Mouse (Mus musculus): ENCODE results near the gene 4933416C03Rik.

The 4933416C03Rik gene

DNA sequence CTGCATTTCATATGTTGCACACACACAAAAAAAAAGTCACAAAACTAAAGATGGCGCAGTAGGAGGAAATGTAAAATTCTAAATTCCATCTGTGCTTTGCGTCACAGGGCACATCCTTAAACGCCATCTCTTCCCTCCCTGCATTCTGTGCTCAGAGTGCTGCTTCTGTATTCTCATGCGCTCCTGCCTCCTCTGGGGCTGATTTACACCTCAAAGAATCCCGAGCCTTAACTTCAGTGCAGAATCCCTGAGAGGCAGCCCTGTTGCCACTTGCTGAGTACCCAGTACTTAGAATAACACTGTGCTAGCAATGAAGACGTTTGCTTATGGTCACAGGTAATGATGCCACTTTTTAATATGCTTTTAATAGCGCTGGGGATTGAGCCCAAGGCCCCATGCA, 34.3 kb downstream of the 4933416C03Rik start:
- DNase-seq (ENCODE audit: low spot score in 2 of 2): no peak

DNA sequence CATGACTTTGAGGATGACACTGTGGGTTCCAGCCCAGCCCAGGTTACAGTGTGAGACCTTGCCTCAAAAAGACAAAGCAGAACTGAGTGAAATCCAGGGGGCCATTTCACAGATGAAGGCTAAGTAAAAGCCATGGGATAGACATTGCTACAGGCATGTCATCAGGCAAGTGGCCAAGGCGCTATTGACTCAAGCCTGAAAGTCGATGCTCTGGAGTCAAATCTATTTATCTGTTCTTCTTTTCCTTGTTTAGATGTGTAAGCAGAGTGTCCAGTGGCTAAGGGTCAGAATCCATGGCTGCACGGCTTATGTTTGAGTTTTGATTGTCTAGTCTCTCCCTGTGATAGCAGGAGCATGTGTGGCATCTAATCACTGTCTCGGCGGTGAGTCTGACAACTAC, 35.1 kb downstream of the 4933416C03Rik start:
- DNase-seq (ENCODE audit: low spot score in 2 of 2): no peak

DNA sequence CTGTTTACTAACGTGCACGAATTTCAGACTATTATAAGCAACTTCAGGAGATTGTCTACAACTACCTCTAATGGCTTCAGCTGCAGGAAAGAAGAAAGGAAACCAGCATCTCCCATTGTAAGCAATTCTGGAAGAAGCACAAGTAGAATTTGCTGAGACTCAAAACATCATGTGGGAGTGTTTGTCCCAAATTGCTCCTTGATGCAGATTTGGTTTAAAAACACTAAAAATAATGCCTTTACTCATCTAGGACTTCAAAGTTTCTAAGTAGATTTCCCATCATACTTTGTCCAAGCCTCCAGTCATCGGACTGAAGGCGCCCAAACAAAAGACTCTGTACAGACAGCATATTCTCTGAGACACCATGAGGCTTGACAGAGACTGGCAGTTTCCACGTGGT, 37.8 kb downstream of the 4933416C03Rik start:
- peak in 1 of 2 experiments; percentile 14 for DNase-seq (ENCODE audit: low spot score in 2 of 2)

All from frontal cortex, postnatal 36 days (tissue).